Mouse (Mus musculus) G1E (cell line): ENCODE measurements around the gene Rasgef1b.

ENCODE experiments used
- CTCF ChIP-seq: IDR thresholded peaks from 2 replicates; pipeline ENCODE4 v1.5.1; 2012; ENCODE audit warnings: low read depth, low read length, inconsistent platforms, mixed read lengths
- GATA2 ChIP-seq: IDR thresholded peaks from 2 replicates; pipeline ENCODE4 v1.6.1; 2012; ENCODE audit warnings: low read depth, low read length, inconsistent platforms, borderline replicate concordance

- TF ChIP-seq GATA2 (no peak), CTCF (no peak)
These were observed 35.4 kb upstream of the Rasgef1b start for GRCm38 (mm10) chr5:99764246-99764645.
